Mouse (Mus musculus) G1E (cell line): ENCODE measurements around the gene Got2. TPM values are rescaled to one million over a fixed set of nuclear protein-coding genes. Genes with fewer than 3 reads are reported as not detected.
A peak's percentile ranks its signal among the peaks of the same experiment; 100 is the strongest.

ENCODE experiments used
- ATAC-seq: 2 replicates; pipeline ENCODE4 v1.8.0; 2016; ENCODE audit warnings: mild to moderate bottlenecking; ENCODE audit not compliant: insufficient number of reproducible peaks, poor library complexity, low FRiP score, severe bottlenecking; ENCODE audit errors: extremely low read depth
- DNase-seq: peaks from one replicate; pipeline ENCODE4 v3.0.0; 2012; ENCODE audit warnings: low spot score
- H3K27me3 ChIP-seq: 2 replicates; pipeline ENCODE4 v1.6.1; 2012; ENCODE audit warnings: mild to moderate bottlenecking, low read length, inconsistent platforms; ENCODE audit not compliant: insufficient read depth
- H3K36me3 ChIP-seq: replicated peaks from 2 replicates; pipeline ENCODE3; 2012; ENCODE audit warnings: mild to moderate bottlenecking, inconsistent platforms
- H3K4me1 ChIP-seq: 2 replicates; pipeline ENCODE4 v1.6.1; 2012; ENCODE audit warnings: low read depth, low read length, inconsistent platforms, mixed read lengths; ENCODE audit not compliant: insufficient read depth
- H3K4me3 ChIP-seq: 2 replicates; pipeline ENCODE4 v1.5.1; 2012; ENCODE audit warnings: low read depth, mild to moderate bottlenecking, inconsistent platforms, low read length, moderate library complexity, mixed read lengths
- H3K9me3 ChIP-seq: replicated peaks from 2 replicates; pipeline ENCODE4 v1.6.1; 2012; ENCODE audit warnings: inconsistent platforms
- CTCF ChIP-seq: IDR thresholded peaks from 2 replicates; pipeline ENCODE4 v1.5.1; 2012; ENCODE audit warnings: low read depth, low read length, inconsistent platforms, mixed read lengths
- GATA1 ChIP-seq: IDR thresholded peaks from 2 replicates; pipeline ENCODE4 v1.6.1; 2012; ENCODE audit warnings: borderline replicate concordance, low read length, inconsistent platforms, mixed read lengths
- GATA2 ChIP-seq: IDR thresholded peaks from 2 replicates; pipeline ENCODE4 v1.6.1; 2012; ENCODE audit warnings: low read depth, low read length, inconsistent platforms, borderline replicate concordance
- POLR2AphosphoS5 ChIP-seq: IDR thresholded peaks from 2 replicates; pipeline ENCODE4 v1.6.1; 2012; ENCODE audit warnings: low read depth, low read length, inconsistent platforms; ENCODE audit not compliant: insufficient replicate concordance
- TAL1 ChIP-seq: conservative IDR thresholded peaks from 2 replicates; pipeline ENCODE4 v1.6.1; 2012; ENCODE audit warnings: low read depth, low read length, inconsistent platforms, mixed read lengths
- polyA plus RNA-seq: library from polyadenylated mRNA; stranded (reverse); fragments of >175 nt; gene quantifications from 2 replicates; pipeline ENCODE4 v1.2.3, GENCODE M21; 2012
- total RNA-seq, 2 experiments: library from RNA; stranded (forward) in 1 of 2; stranded (reverse) in 1 of 2; fragments of 200-1000 nt in 1 of 2; fragments of >200 nt in 1 of 2; fragmentation: Nextera tagmentation in 1 of 2; gene quantifications; 2 replicates each; pipeline ENCODE4 v1.2.3; 2014 to 2017

Got2 gene
- total RNA-seq (2014; fragmentation: Nextera tagmentation): 245 and 260 TPM in 2 replicates
- 120 and 125 TPM in 2 replicates for total RNA-seq (2017)
- polyA plus RNA-seq: 69.0 and 82.5 TPM in 2 replicates

DNA sequence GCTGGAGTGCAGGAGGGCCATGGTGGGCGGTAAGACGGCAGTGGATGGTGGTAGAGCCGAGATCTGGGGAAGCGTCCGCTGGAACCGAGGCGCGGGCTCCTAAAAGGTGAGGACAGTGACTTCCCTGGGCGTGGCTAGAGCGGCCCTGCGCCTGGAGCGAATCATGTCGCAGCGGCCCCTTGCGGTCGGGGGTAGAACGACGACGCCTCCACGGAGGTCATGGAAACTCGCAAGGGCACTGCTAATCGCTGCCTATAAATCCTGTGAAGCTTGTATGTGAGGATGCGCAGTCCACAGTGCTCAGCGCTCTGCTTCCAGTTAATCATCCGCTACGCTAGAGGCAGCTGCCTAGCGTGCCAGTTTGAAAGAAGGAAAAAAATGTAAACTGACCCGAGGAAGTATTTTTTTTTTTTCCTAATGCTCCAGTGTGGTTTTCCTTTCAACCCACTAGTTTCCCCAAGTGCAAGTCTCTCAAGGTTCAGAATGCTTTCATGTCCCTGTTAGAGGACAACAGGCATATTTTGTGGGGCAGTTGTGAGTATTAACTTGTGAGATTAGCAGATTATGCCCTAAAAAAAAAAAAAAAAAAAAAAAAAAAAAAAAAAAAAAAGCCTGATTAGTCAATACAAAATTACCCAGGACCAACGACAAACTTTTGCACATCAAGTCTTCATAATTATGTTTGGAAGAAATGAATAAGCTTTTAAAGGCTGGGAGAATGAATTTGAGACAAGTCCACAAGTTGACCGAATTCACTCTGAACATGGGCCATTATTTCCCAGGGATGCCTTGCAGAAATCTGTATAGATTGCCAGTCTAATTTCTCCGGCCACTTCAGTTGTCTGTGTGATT lies at the start of gene Got2:
TSS of gene Got2 (minus strand) at position 263 of the 852 bp plus-strand sequence.
- 0 out of 2 replicates have a peak, but pooled peaks cover 3% of the 10 kb centered on the region for H3K27me3 ChIP-seq
- peak within 1 kb of the TSS; percentile 97 for H3K4me3 ChIP-seq
- H3K36me3 ChIP-seq: peaks cover 28% of the 10 kb centered on the region
- TF ChIP-seq CTCF: peak; percentile 90
- no peak for TF ChIP-seq POLR2AphosphoS5
- peaks cover 43% of the 10 kb centered on the region for H3K4me1 ChIP-seq
- H3K9me3 ChIP-seq: no peaks in the 10 kb centered on the region
- ATAC-seq: peak; percentile 88
- DNase-seq: peak; percentile 72

DNA sequence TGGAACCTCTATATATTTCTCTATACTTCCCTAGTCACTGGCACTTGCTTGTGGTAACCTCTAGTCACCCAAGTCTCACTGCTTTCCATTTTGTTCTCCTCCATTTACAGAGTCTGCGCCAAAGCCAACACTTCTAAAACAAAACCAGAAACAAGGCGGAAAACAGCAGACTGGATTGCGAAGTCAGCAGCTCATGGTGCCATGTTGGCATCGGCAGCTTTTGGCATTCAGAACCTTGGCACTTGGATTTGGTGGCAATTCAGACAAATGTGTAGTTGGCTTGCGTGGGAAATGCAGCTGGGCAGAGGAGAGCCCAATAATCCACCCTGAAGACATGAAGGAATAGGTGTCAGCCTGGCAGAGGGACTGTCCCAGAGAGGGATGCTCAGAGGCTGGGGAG lies 44.5 kb upstream of the Got2 start:
- Histone ChIP-seq H3K4me1 (no peaks in the 10 kb centered on the region), H3K27me3 (peaks cover 5% of the 10 kb centered on the region), H3K9me3 (no peaks in the 10 kb centered on the region), H3K4me3 (no peak overlapping the region), H3K36me3 (no peaks in the 10 kb centered on the region)
- DNase-seq: no peak
- ATAC-seq: no peak
- TF ChIP-seq CTCF (no peak), GATA2 (no peak), POLR2AphosphoS5 (no peak), TAL1 (no peak), GATA1 (no peak)

DNA sequence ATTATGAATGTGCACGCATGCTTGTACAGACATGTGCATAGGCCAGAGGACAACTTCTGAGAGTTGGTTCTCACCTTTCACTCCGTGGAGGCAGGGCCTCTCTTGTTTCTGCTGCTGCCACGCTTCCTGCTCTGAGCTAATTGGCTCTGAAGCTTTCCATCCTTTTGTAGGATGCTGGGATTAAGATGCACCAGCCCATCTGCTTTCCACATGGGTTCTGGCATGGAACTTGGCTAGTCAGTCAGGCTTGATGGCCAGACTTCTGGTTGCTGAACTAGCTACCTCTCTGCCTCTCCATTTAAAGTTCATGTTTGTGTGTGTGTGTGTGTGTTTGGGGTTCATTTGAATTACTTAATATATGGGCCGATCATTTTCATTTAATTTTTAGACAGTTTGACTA lies 41.5 kb upstream of the Got2 start:
- Histone ChIP-seq H3K4me1 (no peaks in the 10 kb centered on the region), H3K36me3 (no peaks in the 10 kb centered on the region), H3K9me3 (no peaks in the 10 kb centered on the region), H3K27me3 (peaks cover 5% of the 10 kb centered on the region), H3K4me3 (no peak overlapping the region)
- DNase-seq (no peak), ATAC-seq (no peak)
- TF ChIP-seq GATA2 (no peak), GATA1 (no peak), TAL1 (no peak), CTCF (no peak), POLR2AphosphoS5 (no peak)

DNA sequence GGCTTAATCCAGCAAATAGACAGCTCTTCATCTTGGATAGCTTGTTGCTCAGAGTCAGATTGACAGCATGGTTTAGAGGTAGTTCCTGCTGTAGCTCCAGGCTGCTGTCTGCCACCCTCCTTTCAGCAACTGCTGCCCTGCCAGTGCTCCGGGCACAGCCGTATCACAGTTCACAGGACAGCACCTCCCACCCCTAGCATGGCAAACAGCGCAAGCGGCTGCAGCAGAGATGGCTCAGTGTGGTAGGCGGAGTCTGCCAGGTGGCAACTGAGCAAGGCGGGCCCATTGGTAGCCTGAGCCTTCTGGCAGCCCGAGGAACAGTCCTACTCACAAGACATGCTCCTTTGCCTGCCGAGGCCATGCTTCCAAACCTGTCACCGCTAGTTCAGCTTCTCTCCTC lies 27.8 kb upstream of the Got2 start:
- H3K4me3 ChIP-seq: 0 out of 2 replicates have a peak overlapping the region, but pooled peaks have one; percentile 16

DNA sequence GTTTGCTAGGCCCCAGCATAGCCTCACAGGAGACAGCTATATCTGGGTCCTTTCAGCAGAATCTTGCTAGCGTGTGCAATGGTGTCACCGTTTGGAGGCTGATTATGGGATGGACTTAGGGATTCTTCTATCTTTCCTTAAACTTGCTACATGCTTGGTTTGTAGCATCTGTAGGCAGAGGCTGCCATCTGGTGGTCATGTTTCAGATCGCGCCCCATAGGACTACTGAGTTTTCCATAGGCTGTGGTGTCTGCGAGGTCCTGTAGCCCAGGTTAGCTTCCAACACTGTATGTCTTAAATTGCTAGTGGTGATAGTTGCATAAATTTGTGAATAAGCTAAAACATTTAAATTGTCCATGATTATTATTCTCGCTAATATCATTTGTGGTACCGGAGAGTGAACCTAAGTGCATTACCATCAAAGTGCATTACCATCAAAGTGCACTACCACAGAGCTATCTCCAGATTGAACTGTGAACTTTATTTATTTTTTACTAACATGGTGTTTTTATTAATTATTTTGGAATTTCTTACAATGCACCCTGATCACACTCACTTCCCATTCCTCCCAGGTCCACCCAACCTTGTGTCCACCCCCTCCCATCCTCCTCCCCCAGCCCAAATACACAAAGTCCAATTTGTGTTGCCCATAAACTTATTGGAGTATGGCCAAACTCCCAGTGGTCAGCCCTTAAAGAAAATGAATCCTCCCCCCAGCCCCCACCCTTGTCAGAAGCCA lies 26.7 kb upstream of the Got2 start:
- ATAC-seq (peak; percentile 57), DNase-seq (peak; percentile 37)
- H3K9me3 ChIP-seq: no peaks in the 10 kb centered on the region
- H3K27me3 ChIP-seq: peaks cover 14% of the 10 kb centered on the region
- H3K36me3 ChIP-seq: no peaks in the 10 kb centered on the region
- TF ChIP-seq CTCF: peak; percentile 68
- TF ChIP-seq TAL1: no peak
- no peak for TF ChIP-seq POLR2AphosphoS5
- no peak for TF ChIP-seq GATA2
- H3K4me3 ChIP-seq: no peak overlapping the region
- peaks cover 7% of the 10 kb centered on the region; the same call in 1 of the 2 replicates for H3K4me1 ChIP-seq

More for the DNA sequence above, 27.8 kb upstream of the Got2 start:
- TF ChIP-seq POLR2AphosphoS5: no peak
- TF ChIP-seq CTCF: no peak
- TF ChIP-seq GATA2: no peak
- TF ChIP-seq TAL1: no peak
- TF ChIP-seq GATA1: no peak
- ATAC-seq (no peak), DNase-seq (no peak)
- no peaks in the 10 kb centered on the region for H3K36me3 ChIP-seq
- H3K4me1 ChIP-seq: peaks cover 7% of the 10 kb centered on the region; the same call in 1 of the 2 replicates
- H3K27me3 ChIP-seq: peaks cover 14% of the 10 kb centered on the region
- no peaks in the 10 kb centered on the region for H3K9me3 ChIP-seq

DNA sequence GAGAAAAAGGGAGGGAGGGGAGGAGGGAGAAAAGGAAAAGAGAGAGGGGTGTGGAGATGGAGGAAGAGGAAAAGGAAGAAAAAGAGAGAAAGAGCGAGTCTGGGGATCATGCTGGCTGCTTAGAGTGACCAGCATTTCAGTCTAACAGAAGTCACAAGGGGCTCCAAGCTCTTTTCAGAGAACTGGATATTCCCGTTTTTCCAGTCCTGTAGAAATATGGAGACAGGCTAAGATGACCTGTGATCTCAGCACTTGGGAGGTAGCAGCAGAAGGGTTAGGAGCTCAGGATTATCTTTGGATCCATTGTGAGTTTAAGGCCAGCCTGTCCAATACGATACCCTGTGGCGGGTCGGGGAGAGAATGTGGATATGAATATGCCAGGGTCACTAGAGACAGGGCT lies 22.9 kb upstream of the Got2 start:
- DNase-seq (no peak), ATAC-seq (no peak)
- Histone ChIP-seq H3K9me3 (no peaks in the 10 kb centered on the region), H3K4me3 (no peak overlapping the region), H3K4me1 (peaks cover 2% of the 10 kb centered on the region; the same call in 1 of the 2 replicates), H3K27me3 (peaks cover 21% of the 10 kb centered on the region), H3K36me3 (no peaks in the 10 kb centered on the region)
- TF ChIP-seq POLR2AphosphoS5 (no peak), GATA2 (no peak), TAL1 (no peak), GATA1 (no peak), CTCF (no peak)
